Mouse (Mus musculus) forebrain, embryonic 15.5 days (tissue): Measurements from ENCODE around the gene Focad. TPM values are rescaled to one million over a fixed set of nuclear protein-coding genes. Genes with fewer than 3 reads are reported as not detected.
A peak's percentile ranks its signal among the peaks of the same experiment; 100 is the strongest.

ENCODE experiments used
- ATAC-seq: fragments of 200-750 bp; cut with Nextera tagmentation; replicated peaks from 2 replicates; pipeline ENCODE4 v1.8.0; 2017; ENCODE audit warnings: mild to moderate bottlenecking, moderate TSS enrichment, moderate library complexity
- H3K27ac ChIP-seq: fragments of 300-500 bp; sonication (generic); replicated peaks from 2 replicates; pipeline ENCODE4 v1.5.1; 2015; ENCODE audit warnings: mild to moderate bottlenecking, inconsistent platforms
- H3K27me3 ChIP-seq: fragments of 300-500 bp; sonication (generic); 2 replicates; pipeline ENCODE4 v1.6.1; 2015; ENCODE audit warnings: inconsistent platforms
- H3K36me3 ChIP-seq: fragments of 300-500 bp; sonication (generic); 2 replicates; pipeline ENCODE4 v1.6.1; 2015; ENCODE audit warnings: mild to moderate bottlenecking, inconsistent platforms
- H3K4me1 ChIP-seq: fragments of 300-500 bp; sonication (generic); 2 replicates; pipeline ENCODE4 v1.6.1; 2015; ENCODE audit warnings: inconsistent platforms
- H3K4me2 ChIP-seq: fragments of 300-500 bp; sonication (generic); replicated peaks from 2 replicates; pipeline ENCODE4 v1.6.1; 2015; ENCODE audit warnings: mild to moderate bottlenecking, inconsistent platforms
- H3K4me3 ChIP-seq: fragments of 300-500 bp; sonication (generic); 2 replicates; pipeline ENCODE4 v1.5.1; 2015; ENCODE audit warnings: mild to moderate bottlenecking, inconsistent platforms
- H3K9ac ChIP-seq: fragments of 300-500 bp; sonication (generic); replicated peaks from 2 replicates; pipeline ENCODE4 v1.6.1; 2015; ENCODE audit warnings: mild to moderate bottlenecking, inconsistent platforms
- H3K9me3 ChIP-seq: fragments of 300-500 bp; sonication (generic); 2 replicates; pipeline ENCODE4 v1.6.1; 2016; ENCODE audit warnings: inconsistent platforms
- WGBS: fragments of 180-500 bp; shearing (Covaris S2); methylation state at CpG from one replicate; pipeline ENCODE4 v1.1.7; 2015; ENCODE audit warnings: mixed read lengths; 5-methylcytosine and 5-hydroxymethylcytosine counted together
- polyA plus RNA-seq: library from polyadenylated mRNA; unstranded; fragments of >200 nt; fragmentation: Nextera tagmentation; extraction: Ambion mirVana; gene quantifications from 2 replicates; pipeline ENCODE4 v1.2.1, GENCODE M21; 2015

Gene Focad
- polyA plus RNA-seq, 1 experiment from 2014 or later, result 18.2 TPM

DNA sequence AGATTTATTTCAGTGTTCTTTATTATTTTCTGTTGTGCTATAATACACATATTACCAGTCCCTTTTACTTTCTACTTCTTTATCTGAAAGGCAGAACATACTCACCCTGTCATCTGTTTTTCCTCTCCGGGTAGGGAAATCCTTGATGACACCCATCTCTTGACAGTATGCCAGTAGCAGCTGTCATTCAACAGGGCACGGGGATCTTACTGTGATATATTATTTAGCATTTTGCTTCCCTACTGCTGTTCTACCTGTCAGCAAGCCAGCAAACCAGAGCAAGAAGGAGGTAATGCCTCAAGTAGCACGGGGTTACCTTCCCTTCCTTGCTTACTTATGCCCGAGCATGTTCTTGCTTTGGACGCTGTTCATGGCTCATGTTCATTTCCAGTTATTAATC lies 99.8 kb downstream of the Focad start:
- Histone ChIP-seq H3K9me3 (no peaks in the 10 kb centered on the region), H3K27me3 (no peaks in the 10 kb centered on the region), H3K9ac (no peak overlapping the region), H3K4me1 (peaks cover 23% of the 10 kb centered on the region), H3K4me3 (no peak overlapping the region), H3K4me2 (no peak overlapping the region), H3K27ac (peak overlapping the region; percentile 29), H3K36me3 (no peaks in the 10 kb centered on the region)
- 65% methylated on average over 5 of the region's 5 CpGs for WGBS
- ATAC-seq, result no peak

- H3K27me3 ChIP-seq, result no peaks in the 10 kb centered on the region
- 38% methylated on average over 4 of the region's 4 CpGs for WGBS
- peak; percentile 93 for ATAC-seq
- no peak overlapping the region for H3K9ac ChIP-seq
- H3K9me3 ChIP-seq, result no peaks in the 10 kb centered on the region
- no peaks in the 10 kb centered on the region for H3K36me3 ChIP-seq
- no peak overlapping the region for H3K4me2 ChIP-seq
- peak overlapping the region; percentile 91 for H3K27ac ChIP-seq
- H3K4me3 ChIP-seq, result no peak overlapping the region
- H3K4me1 ChIP-seq, result peaks cover 23% of the 10 kb centered on the region
Measured at GRCm38 (mm10) chr4:88195898-88196495, 101.6 kb downstream of the Focad start.

DNA sequence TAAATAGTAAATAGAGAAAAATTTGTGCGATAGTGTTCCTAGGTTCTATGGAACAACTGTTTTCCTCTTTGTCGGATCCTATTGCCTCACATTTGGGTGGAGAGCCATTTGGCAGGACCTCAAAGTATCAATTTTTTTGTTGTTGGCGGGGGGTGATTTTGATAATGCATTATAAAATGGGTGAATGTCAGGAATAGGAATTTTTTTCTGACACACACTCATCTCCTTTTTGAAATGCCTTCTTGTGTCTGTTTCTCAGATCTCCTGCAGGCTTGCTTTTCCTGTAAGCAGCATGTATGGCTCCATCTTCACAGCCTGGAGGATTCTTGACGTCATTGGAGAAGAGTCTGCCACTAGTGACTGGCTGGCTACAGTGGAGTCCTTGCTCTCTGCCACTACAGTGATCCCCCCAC lies 102.1 kb downstream of the Focad start:
- no peaks in the 10 kb centered on the region for H3K9me3 ChIP-seq
- H3K27me3 ChIP-seq, result no peaks in the 10 kb centered on the region
- no peak overlapping the region for H3K4me3 ChIP-seq
- 41% methylated on average over 4 of the region's 4 CpGs for WGBS
- H3K4me1 ChIP-seq, result peaks cover 23% of the 10 kb centered on the region
- no peak overlapping the region for H3K4me2 ChIP-seq
- H3K36me3 ChIP-seq, result no peaks in the 10 kb centered on the region
- H3K9ac ChIP-seq, result no peak overlapping the region
- ATAC-seq, result peak; percentile 76
- H3K27ac ChIP-seq, result peak overlapping the region; percentile 91

DNA sequence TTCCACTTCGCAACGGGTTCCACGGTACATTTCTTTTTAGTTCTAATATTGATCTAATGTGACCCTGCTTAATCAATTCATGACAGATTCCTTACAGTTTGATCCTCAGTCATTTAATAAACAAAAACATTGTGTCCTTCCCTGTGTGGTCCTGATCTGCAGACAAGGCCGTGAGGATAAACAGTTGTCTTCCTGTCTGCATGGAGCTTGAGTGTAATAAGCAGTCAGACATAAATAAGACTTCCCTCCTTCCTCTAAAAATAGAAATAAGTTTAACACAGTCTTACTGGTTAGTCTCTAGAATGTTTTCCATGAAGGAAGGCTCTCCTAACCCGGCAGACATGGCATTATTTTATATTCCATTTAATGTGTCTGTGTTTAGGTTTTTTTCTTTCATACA lies 102.8 kb downstream of the Focad start:
- 84% methylated on average over 5 of the region's 5 CpGs for WGBS
- no peak overlapping the region for H3K4me3 ChIP-seq
- peaks cover 23% of the 10 kb centered on the region for H3K4me1 ChIP-seq
- no peaks in the 10 kb centered on the region for H3K9me3 ChIP-seq
- ATAC-seq, result no peak
- no peaks in the 10 kb centered on the region for H3K27me3 ChIP-seq
- no peaks in the 10 kb centered on the region for H3K36me3 ChIP-seq
- H3K9ac ChIP-seq, result no peak overlapping the region
- peak overlapping the region; percentile 91 for H3K27ac ChIP-seq
- no peak overlapping the region for H3K4me2 ChIP-seq

- Histone ChIP-seq H3K9me3 (no peaks in the 10 kb centered on the region), H3K9ac (no peak overlapping the region), H3K4me2 (no peak overlapping the region), H3K27me3 (no peaks in the 10 kb centered on the region), H3K4me1 (peaks cover 18% of the 10 kb centered on the region), H3K36me3 (no peaks in the 10 kb centered on the region), H3K4me3 (no peak overlapping the region), H3K27ac (no peak overlapping the region)
- no peak for ATAC-seq
- WGBS, result 81% methylated on average over 1 of the region's 1 CpGs
Measured at GRCm38 (mm10) chr4:88199186-88199585, 104.8 kb downstream of the Focad start.

- Histone ChIP-seq H3K9me3 (no peaks in the 10 kb centered on the region), H3K9ac (no peak overlapping the region), H3K36me3 (no peaks in the 10 kb centered on the region), H3K4me2 (no peak overlapping the region), H3K4me3 (no peak overlapping the region), H3K27me3 (no peaks in the 10 kb centered on the region), H3K4me1 (peaks cover 8% of the 10 kb centered on the region), H3K27ac (no peak overlapping the region)
- WGBS, result 96% methylated on average over 4 of the region's 4 CpGs
- ATAC-seq, result no peak
Measured at GRCm38 (mm10) chr4:88201047-88201446, 106.6 kb downstream of the Focad start.

DNA sequence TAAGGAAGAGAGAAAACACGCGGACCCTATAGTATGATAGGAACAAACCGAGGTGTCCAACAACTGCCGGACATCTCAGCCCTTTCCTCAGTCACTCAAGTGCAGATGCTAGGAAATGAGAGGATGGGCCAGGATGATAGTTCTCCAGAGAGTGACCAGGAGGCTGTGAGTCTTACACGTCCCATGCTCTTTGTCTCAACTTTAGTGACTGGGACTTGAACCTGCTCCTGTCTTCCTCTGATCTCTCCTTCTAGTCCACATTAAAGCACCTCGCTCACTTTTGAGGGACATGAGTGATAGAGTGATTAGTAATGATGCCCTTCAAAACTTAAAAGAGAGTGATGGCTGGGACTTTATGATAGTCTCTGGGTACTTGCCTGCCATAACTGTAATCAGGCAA lies 114.2 kb downstream of the Focad start:
- no peaks in the 10 kb centered on the region for H3K9me3 ChIP-seq
- H3K27ac ChIP-seq, result peak overlapping the region; percentile 93
- ATAC-seq, result no peak
- H3K36me3 ChIP-seq, result no peaks in the 10 kb centered on the region
- H3K4me3 ChIP-seq, result no peak overlapping the region
- H3K4me2 ChIP-seq, result no peak overlapping the region
- 92% methylated on average over 6 of the region's 6 CpGs for WGBS
- peaks cover 39% of the 10 kb centered on the region for H3K4me1 ChIP-seq
- no peaks in the 10 kb centered on the region for H3K27me3 ChIP-seq
- no peak overlapping the region for H3K9ac ChIP-seq

DNA sequence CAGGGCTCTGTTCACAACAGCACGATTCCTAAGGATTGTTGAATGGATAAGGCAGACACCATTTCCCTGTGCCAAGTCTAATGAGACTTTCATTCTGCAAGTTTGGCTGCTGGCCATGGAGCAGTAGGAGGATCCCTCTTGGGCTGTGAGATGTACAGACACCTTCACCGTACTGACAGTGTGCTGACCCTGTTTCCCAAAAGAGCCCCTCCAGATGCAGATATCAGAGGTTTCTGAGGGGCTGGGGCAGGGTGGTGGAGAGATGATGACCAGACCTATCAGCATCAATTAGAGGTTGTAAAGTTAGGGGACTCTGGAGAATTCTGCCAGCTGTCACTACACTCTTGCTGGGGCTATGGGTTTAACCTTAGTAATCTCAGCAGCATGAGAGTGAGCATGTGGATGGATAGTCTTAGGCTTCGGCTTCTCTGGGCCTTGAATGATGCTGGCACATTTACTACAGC lies 115.0 kb downstream of the Focad start:
- 36% methylated on average over 3 of the region's 3 CpGs for WGBS
- ATAC-seq, result peak; percentile 83

GRCm38 (mm10) chr4:88210602-88211001 lies 116.2 kb downstream of the Focad start:
- no peaks in the 10 kb centered on the region for H3K27me3 ChIP-seq
- H3K36me3 ChIP-seq, result no peaks in the 10 kb centered on the region
- no peak overlapping the region for H3K9ac ChIP-seq
- H3K4me1 ChIP-seq, result peaks cover 39% of the 10 kb centered on the region
- 47% methylated on average over 6 of the region's 6 CpGs for WGBS
- H3K4me3 ChIP-seq, result no peak overlapping the region
- no peak overlapping the region for H3K4me2 ChIP-seq
- no peaks in the 10 kb centered on the region for H3K9me3 ChIP-seq
- ATAC-seq, result peak; percentile 39; the same call in 1 of the 2 replicates
- H3K27ac ChIP-seq, result peak overlapping the region; percentile 93

More for the DNA sequence above, 115.0 kb downstream of the Focad start:
- no peak overlapping the region for H3K4me3 ChIP-seq
- no peaks in the 10 kb centered on the region for H3K27me3 ChIP-seq
- no peak overlapping the region for H3K9ac ChIP-seq
- H3K9me3 ChIP-seq, result no peaks in the 10 kb centered on the region
- peak overlapping the region; percentile 93 for H3K27ac ChIP-seq
- H3K4me1 ChIP-seq, result peaks cover 39% of the 10 kb centered on the region
- no peaks in the 10 kb centered on the region for H3K36me3 ChIP-seq
- no peak overlapping the region for H3K4me2 ChIP-seq

- H3K27me3 ChIP-seq, result no peaks in the 10 kb centered on the region
- 19% methylated on average over 2 of the region's 2 CpGs for WGBS
- no peak overlapping the region for H3K9ac ChIP-seq
- no peak overlapping the region for H3K4me3 ChIP-seq
- peak overlapping the region; percentile 14; the same call in 1 of the 2 replicates for H3K4me2 ChIP-seq
- H3K4me1 ChIP-seq, result peaks cover 39% of the 10 kb centered on the region
- H3K9me3 ChIP-seq, result no peaks in the 10 kb centered on the region
- no peaks in the 10 kb centered on the region for H3K36me3 ChIP-seq
- peak overlapping the region; percentile 93 for H3K27ac ChIP-seq
- peak; percentile 82 for ATAC-seq
Measured at GRCm38 (mm10) chr4:88211200-88211885, 116.9 kb downstream of the Focad start.

GRCm38 (mm10) chr4:88213895-88214294 lies 119.5 kb downstream of the Focad start:
- Histone ChIP-seq H3K36me3 (no peaks in the 10 kb centered on the region), H3K27ac (no peak overlapping the region), H3K4me3 (no peak overlapping the region), H3K9me3 (no peaks in the 10 kb centered on the region), H3K27me3 (no peaks in the 10 kb centered on the region), H3K4me2 (no peak overlapping the region), H3K4me1 (peaks cover 30% of the 10 kb centered on the region), H3K9ac (no peak overlapping the region)
- no peak for ATAC-seq
- WGBS, result 96% methylated on average over 3 of the region's 3 CpGs

GRCm38 (mm10) chr4:88218286-88218685 lies 123.9 kb downstream of the Focad start:
- no peak for ATAC-seq
- H3K9me3 ChIP-seq, result no peaks in the 10 kb centered on the region
- H3K4me1 ChIP-seq, result no peaks in the 10 kb centered on the region
- no peak overlapping the region for H3K4me2 ChIP-seq
- no peaks in the 10 kb centered on the region for H3K27me3 ChIP-seq
- H3K27ac ChIP-seq, result no peak overlapping the region
- no peaks in the 10 kb centered on the region for H3K36me3 ChIP-seq
- H3K9ac ChIP-seq, result no peak overlapping the region
- 71% methylated on average over 6 of the region's 6 CpGs for WGBS
- H3K4me3 ChIP-seq, result no peak overlapping the region
